Mouse (Mus musculus) liver, embryonic 12.5 days (tissue): Measurements from ENCODE around the gene Taar5. TPM values are rescaled to one million over a fixed set of nuclear protein-coding genes. Genes with fewer than 3 reads are reported as not detected.
A peak's percentile ranks its signal among the peaks of the same experiment; 100 is the strongest.

Source experiments
- ATAC-seq: fragments of 200-750 bp; cut with Nextera tagmentation; 2 replicates; pipeline ENCODE4 v1.8.0; 2017; ENCODE audit warnings: moderate number of reproducible peaks, mild to moderate bottlenecking, moderate library complexity
- H3K27ac ChIP-seq: fragments of 300-500 bp; sonication (generic); 2 replicates; pipeline ENCODE4 v1.5.1; 2016; ENCODE audit warnings: mild to moderate bottlenecking
- H3K27me3 ChIP-seq: fragments of 300-500 bp; sonication (generic); replicated peaks from 2 replicates; pipeline ENCODE4 v1.6.1; 2016; ENCODE audit warnings: mild to moderate bottlenecking, moderate library complexity
- H3K36me3 ChIP-seq: fragments of 300-500 bp; sonication (generic); 2 replicates; pipeline ENCODE4 v1.6.1; 2016; ENCODE audit warnings: mild to moderate bottlenecking, moderate library complexity
- H3K4me1 ChIP-seq: fragments of 300-500 bp; sonication (generic); 2 replicates; pipeline ENCODE4 v1.6.1; 2016
- H3K4me2 ChIP-seq: fragments of 300-500 bp; sonication (generic); 2 replicates; pipeline ENCODE4 v1.6.1; 2016; ENCODE audit warnings: mild to moderate bottlenecking, moderate library complexity
- H3K4me3 ChIP-seq: fragments of 300-500 bp; sonication (generic); 2 replicates; pipeline ENCODE4 v1.5.1; 2016; ENCODE audit warnings: mild to moderate bottlenecking, moderate library complexity
- H3K9ac ChIP-seq: fragments of 300-500 bp; sonication (generic); 2 replicates; pipeline ENCODE4 v1.6.1; 2016; ENCODE audit warnings: mild to moderate bottlenecking, moderate library complexity
- H3K9me3 ChIP-seq: fragments of 300-500 bp; sonication (generic); replicated peaks from 2 replicates; pipeline ENCODE4 v1.6.1; 2016; ENCODE audit warnings: mild to moderate bottlenecking, moderate library complexity
- WGBS: fragments of 180-500 bp; shearing (Covaris S2); methylation state at CpG from one replicate; pipeline ENCODE4 v1.1.7; 2016; ENCODE audit not compliant: insufficient replicate concordance; 5-methylcytosine and 5-hydroxymethylcytosine counted together
- polyA plus RNA-seq: library from polyadenylated mRNA; unstranded; fragments of >200 nt; fragmentation: Nextera tagmentation; extraction: Ambion mirVana; gene quantifications from 2 replicates; pipeline ENCODE4 v1.2.1, GENCODE M21; 2016

Gene Taar5
- not detected in 2 replicates for polyA plus RNA-seq

DNA sequence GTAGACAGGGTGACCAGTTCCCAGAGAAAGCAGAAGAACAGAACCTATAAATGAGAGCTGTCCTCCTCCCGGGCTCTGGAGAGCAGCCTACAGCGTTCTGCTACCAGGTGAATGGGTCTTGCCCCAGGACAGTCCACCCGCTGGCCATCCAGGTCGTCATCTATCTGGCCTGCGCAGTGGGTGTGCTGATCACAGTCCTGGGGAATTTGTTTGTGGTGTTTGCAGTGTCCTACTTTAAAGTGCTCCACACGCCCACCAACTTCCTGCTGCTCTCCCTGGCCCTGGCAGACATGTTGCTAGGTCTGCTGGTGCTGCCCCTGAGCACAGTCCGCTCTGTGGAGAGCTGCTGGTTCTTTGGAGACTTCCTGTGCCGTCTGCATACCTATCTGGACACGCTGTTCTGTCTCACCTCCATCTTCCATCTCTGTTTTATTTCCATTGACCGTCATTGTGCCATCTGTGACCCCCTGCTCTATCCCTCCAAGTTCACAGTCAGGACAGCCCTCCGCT, at the start of gene Taar5:
TSS of gene Taar5 (plus strand) at position 51 of the 510 bp plus-strand sequence.
- Histone ChIP-seq H3K27me3 (no peaks in the 10 kb centered on the region), H3K4me3 (no peak within 1 kb of the TSS), H3K9me3 (no peaks in the 10 kb centered on the region), H3K36me3 (no peaks in the 10 kb centered on the region), H3K27ac (no peak within 1 kb of the TSS), H3K9ac (no peak within 1 kb of the TSS), H3K4me2 (no peak within 1 kb of the TSS), H3K4me1 (no peaks in the 10 kb centered on the region)
- WGBS: 70% methylated on average over 11 of the region's 11 CpGs
- no peak for ATAC-seq

DNA sequence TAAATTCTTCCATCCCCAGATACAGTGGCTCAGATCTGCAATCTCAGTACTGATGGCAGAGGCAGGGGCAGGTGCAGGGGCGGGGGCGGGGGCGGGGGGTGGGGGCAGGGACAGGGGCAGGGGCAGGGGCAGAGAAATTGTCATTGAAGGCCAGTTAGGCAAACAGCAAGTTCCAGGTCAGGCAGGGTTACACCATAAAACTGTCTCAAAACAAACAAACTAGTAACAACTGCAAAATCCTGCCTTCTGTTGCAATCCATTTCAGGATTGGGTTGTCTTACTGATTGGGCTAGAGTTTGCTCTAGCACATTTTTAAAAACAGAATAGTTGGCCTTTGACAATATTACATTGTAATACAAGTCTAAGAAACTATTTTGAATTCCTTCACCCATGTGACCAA, 48.0 kb upstream of the Taar5 start:
- H3K4me3 ChIP-seq: no peak overlapping the region
- no peaks in the 10 kb centered on the region for H3K9me3 ChIP-seq
- H3K27me3 ChIP-seq: no peaks in the 10 kb centered on the region
- H3K4me1 ChIP-seq: no peaks in the 10 kb centered on the region
- H3K36me3 ChIP-seq: no peaks in the 10 kb centered on the region
- no peak overlapping the region for H3K27ac ChIP-seq
- WGBS: 64% methylated on average over 3 of the region's 3 CpGs
- ATAC-seq: 0 out of 2 replicates have a peak, but pooled peaks have one; percentile 47
- no peak overlapping the region for H3K4me2 ChIP-seq
- H3K9ac ChIP-seq: no peak overlapping the region

DNA sequence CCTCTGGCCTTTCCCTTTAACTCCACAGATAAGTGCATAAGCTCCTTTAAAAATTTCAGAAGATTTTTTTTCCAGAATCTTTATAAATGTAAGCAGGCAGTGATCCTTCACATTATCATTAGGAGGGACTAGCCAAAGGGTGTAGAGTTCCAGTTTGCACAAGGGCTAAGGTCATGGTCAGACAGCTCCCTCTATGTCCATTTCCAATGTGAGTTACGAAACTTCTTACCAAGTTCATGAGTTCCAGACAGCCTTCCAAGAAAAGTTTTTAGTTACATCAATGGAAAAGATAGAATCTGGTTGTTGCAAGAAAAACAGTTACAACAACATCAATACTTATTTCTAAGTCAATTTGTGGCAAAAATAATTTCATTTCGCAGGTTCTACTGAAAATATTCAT, 46.6 kb upstream of the Taar5 start:
- no peaks in the 10 kb centered on the region for H3K27me3 ChIP-seq
- H3K9ac ChIP-seq: no peak overlapping the region
- H3K4me2 ChIP-seq: no peak overlapping the region
- no peak overlapping the region for H3K27ac ChIP-seq
- H3K9me3 ChIP-seq: no peaks in the 10 kb centered on the region
- no peaks in the 10 kb centered on the region for H3K4me1 ChIP-seq
- WGBS: 42% methylated on average over 2 of the region's 2 CpGs
- no peaks in the 10 kb centered on the region for H3K36me3 ChIP-seq
- ATAC-seq: no peak
- no peak overlapping the region for H3K4me3 ChIP-seq

DNA sequence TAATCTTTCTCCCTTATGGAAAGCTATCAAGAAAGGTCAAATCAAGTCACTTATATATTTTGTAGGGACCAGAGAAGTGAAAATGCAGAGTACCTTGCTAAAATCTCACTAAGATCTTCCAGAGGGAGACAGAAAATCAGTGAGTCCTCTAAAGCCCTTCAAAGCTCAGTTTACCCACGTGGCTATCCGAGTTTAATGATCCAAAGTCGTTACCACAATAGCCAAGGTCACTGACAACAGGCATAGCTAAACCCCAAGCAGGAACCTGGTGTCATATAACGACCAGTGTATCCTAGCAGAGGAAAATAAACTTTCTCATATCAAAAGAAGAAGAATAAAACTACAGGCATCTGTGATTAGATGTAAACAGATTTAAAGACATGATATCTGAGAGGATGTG, 32.9 kb upstream of the Taar5 start:
- WGBS: 34% methylated on average over 4 of the region's 4 CpGs
- H3K27me3 ChIP-seq: no peaks in the 10 kb centered on the region
- H3K27ac ChIP-seq: no peak overlapping the region
- H3K4me1 ChIP-seq: no peaks in the 10 kb centered on the region
- no peak overlapping the region for H3K4me2 ChIP-seq
- H3K4me3 ChIP-seq: no peak overlapping the region
- no peaks in the 10 kb centered on the region for H3K36me3 ChIP-seq
- H3K9me3 ChIP-seq: no peaks in the 10 kb centered on the region
- no peak for ATAC-seq
- no peak overlapping the region for H3K9ac ChIP-seq

DNA sequence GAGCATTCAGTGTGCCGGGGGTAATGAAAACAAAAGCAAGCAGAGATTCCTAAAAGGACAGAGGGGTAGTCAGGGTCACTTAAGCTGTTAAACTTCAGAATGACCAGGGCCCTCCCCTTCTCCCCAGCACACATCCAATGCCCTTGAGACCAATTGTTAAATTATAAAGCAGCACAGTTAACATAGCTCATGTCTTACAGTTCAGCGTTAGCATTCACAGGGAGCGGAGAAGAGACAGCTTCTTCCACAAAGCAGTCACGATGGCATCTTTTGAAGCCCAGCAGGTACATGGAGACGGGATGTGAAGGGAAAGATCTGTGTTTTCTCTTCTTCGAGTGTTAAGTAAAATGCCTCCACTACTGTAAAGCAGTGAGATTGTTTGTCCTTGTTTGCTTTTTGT, 32.2 kb upstream of the Taar5 start, which contains the start of gene Taar2:
TSS of gene Taar2 (plus strand) at position 261 of the 400 bp plus-strand sequence.
- H3K27ac ChIP-seq: no peak within 1 kb of the TSS
- H3K4me3 ChIP-seq: no peak within 1 kb of the TSS
- H3K9me3 ChIP-seq: no peaks in the 10 kb centered on the region
- no peaks in the 10 kb centered on the region for H3K4me1 ChIP-seq
- no peaks in the 10 kb centered on the region for H3K36me3 ChIP-seq
- H3K4me2 ChIP-seq: no peak within 1 kb of the TSS
- no peaks in the 10 kb centered on the region for H3K27me3 ChIP-seq
- no peak for ATAC-seq
- no peak within 1 kb of the TSS for H3K9ac ChIP-seq
- 60% methylated on average over 6 of the region's 6 CpGs for WGBS

DNA sequence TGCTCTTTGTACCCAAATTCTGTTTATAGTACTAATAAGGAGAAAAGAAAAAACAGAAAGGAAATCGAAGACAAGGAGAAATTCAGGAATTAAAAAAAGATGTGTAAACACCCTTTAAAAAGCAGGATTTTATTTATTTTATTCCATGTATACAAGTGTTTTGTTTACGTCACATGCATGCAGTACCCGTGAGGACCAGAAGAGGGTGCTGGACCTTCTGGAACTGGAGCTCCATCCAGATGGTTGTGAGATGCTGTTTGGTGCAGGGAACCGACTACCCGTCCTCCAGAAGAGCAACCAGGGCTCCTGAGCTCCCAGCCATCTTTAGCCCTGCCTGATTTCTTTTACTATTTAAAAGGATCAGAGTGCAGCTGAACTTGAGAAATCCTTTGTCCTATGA, 28.0 kb upstream of the Taar5 start:
- no peaks in the 10 kb centered on the region for H3K27me3 ChIP-seq
- 51% methylated on average over 5 of the region's 5 CpGs for WGBS
- H3K4me1 ChIP-seq: no peaks in the 10 kb centered on the region
- ATAC-seq: no peak
- H3K36me3 ChIP-seq: no peaks in the 10 kb centered on the region
- H3K27ac ChIP-seq: no peak overlapping the region
- H3K9ac ChIP-seq: no peak overlapping the region
- H3K4me3 ChIP-seq: no peak overlapping the region
- H3K4me2 ChIP-seq: no peak overlapping the region
- H3K9me3 ChIP-seq: no peaks in the 10 kb centered on the region

DNA sequence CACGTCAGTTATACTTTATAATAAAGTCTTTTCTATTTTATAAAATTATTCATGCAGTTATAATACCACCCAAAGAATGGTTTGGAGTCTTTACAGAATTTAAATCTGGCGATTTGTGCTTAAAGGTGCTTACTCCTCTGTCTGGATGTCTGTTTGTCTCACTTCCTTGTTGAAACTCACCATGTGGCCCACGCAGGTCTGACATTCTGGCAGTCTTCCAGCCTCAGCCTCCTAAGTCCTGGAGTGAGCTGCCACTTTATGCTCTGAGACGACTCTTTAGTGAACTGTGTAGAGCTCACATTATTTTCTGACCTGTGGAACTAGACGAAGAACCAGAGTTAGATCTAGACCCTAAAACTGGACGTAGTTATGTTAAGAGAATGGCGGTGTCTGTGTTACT, 22.5 kb upstream of the Taar5 start:
- no peaks in the 10 kb centered on the region for H3K36me3 ChIP-seq

DNA sequence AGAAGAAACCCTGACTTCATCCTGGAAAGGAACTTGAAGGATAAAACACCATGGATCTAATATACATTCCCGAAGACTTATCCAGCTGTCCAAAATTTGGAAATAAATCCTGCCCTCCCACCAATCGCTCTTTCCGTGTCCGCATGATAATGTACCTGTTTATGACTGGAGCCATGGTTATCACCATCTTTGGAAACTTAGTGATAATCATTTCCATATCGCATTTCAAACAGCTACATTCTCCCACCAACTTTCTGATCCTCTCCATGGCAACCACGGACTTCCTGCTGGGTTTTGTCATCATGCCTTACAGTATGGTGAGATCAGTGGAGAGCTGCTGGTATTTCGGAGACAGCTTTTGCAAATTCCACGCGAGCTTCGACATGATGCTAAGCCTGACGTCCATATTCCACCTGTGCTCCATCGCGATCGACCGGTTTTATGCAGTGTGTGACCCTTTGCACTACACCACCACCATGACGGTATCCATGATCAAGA, 20.9 kb upstream of the Taar5 start, which contains the start of gene Taar3:
TSS of gene Taar3 (plus strand) at position 51 of the 498 bp plus-strand sequence.
- ATAC-seq: no peak
- no peaks in the 10 kb centered on the region for H3K9me3 ChIP-seq
- H3K4me3 ChIP-seq: no peak within 1 kb of the TSS
- H3K4me2 ChIP-seq: no peak within 1 kb of the TSS
- WGBS: 78% methylated on average over 16 of the region's 16 CpGs
- no peak within 1 kb of the TSS for H3K27ac ChIP-seq
- no peaks in the 10 kb centered on the region for H3K4me1 ChIP-seq
- H3K27me3 ChIP-seq: no peaks in the 10 kb centered on the region
- no peaks in the 10 kb centered on the region for H3K36me3 ChIP-seq
- H3K9ac ChIP-seq: no peak within 1 kb of the TSS

More for the DNA sequence above, 22.5 kb upstream of the Taar5 start:
- Histone ChIP-seq H3K9me3 (no peaks in the 10 kb centered on the region), H3K4me1 (no peaks in the 10 kb centered on the region), H3K9ac (no peak overlapping the region), H3K4me3 (no peak overlapping the region), H3K27me3 (no peaks in the 10 kb centered on the region), H3K4me2 (no peak overlapping the region), H3K27ac (no peak overlapping the region)
- 60% methylated on average over 7 of the region's 7 CpGs for WGBS
- ATAC-seq: no peak

DNA sequence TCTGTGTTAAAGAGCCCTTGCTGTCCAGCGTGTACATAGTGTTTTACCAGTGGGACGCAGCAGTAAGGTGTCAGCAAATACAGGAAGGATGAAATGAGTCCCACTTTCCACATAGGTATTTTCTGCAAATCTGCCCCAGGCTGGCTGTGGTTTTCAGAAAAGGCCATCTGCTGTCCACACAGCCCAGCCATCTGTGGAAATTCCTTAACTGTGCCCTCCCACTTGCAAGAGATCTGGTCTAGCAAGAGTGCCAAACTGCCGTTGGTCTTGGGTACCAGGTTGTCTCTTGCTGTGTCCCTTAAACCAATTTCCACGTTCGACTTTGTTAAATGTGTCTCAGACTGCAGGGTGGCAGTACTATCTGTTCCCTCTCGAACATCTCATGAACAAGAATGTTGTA, 18.8 kb upstream of the Taar5 start:
- no peaks in the 10 kb centered on the region for H3K27me3 ChIP-seq
- 64% methylated on average over 6 of the region's 6 CpGs for WGBS
- H3K9me3 ChIP-seq: no peaks in the 10 kb centered on the region
- ATAC-seq: no peak
- no peak overlapping the region for H3K4me2 ChIP-seq
- no peak overlapping the region for H3K4me3 ChIP-seq
- H3K36me3 ChIP-seq: no peaks in the 10 kb centered on the region
- H3K4me1 ChIP-seq: no peaks in the 10 kb centered on the region
- no peak overlapping the region for H3K27ac ChIP-seq
- H3K9ac ChIP-seq: no peak overlapping the region

DNA sequence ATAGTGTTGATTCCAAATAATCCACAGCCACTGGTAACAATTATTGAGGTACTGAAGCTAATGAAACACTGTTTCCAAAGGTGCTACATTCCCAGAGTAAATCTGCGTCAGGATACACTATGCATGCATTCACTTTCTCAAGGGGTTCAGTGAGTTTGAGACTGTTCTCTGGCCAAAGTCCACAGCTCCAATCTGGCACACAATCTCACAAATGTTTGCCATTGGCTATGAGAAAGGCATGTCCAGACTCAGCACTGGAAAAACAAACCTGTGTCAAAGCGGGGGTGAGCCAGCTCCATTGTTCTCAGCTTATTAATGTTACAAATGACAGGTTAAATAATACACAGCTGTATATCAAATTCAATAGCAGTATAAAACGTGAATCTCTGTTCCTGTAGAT, 11.4 kb upstream of the Taar5 start:
- no peak overlapping the region for H3K4me3 ChIP-seq
- no peaks in the 10 kb centered on the region for H3K4me1 ChIP-seq
- H3K9me3 ChIP-seq: no peaks in the 10 kb centered on the region
- no peak overlapping the region for H3K4me2 ChIP-seq
- no peak for ATAC-seq
- no peak overlapping the region for H3K9ac ChIP-seq
- H3K36me3 ChIP-seq: no peaks in the 10 kb centered on the region
- 50% methylated on average over 3 of the region's 3 CpGs for WGBS
- no peak overlapping the region for H3K27ac ChIP-seq
- H3K27me3 ChIP-seq: no peaks in the 10 kb centered on the region

DNA sequence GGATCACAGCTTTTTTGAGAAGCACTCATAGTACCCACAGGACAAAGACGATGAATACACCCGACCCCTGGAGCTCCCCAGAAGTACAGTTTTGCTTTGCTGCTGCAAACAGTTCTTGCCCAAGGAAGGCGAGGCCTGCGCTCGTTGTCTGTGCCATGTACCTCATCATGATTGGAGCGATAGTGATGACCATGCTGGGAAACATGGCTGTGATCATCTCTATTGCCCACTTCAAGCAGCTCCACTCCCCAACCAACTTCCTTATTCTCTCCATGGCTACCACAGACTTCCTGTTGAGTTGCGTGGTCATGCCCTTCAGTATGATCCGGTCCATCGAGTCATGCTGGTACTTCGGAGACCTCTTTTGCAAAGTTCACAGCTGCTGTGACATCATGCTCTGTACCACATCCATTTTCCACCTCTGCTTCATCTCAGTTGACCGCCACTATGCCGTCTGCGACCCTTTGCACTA, 10.0 kb upstream of the Taar5 start, which contains the start of gene Taar4:
TSS of gene Taar4 (plus strand) at position 51 of the 472 bp plus-strand sequence.
- no peaks in the 10 kb centered on the region for H3K36me3 ChIP-seq
- no peak for ATAC-seq

DNA sequence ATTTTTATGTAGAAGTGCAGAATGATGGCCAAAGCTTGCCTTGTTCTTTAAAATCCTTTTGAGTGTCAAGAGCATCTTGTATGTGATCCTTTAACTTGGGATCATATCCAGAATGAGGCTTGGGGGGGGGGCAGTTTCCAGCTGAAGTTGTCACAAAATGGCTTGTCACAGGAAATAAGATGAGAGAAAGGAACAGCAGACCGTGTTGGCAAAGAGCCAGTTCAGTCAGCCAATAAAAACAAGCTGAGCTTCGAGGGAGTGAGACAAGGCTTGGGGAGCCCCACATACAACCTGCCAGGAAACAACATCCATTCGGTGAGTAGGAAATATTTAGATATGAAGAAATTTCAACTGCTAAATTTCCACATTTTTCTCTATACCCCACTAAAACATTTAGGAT, 7.1 kb upstream of the Taar5 start:
- Histone ChIP-seq H3K4me1 (no peaks in the 10 kb centered on the region), H3K4me3 (no peak overlapping the region), H3K27me3 (no peaks in the 10 kb centered on the region), H3K36me3 (no peaks in the 10 kb centered on the region), H3K27ac (no peak overlapping the region), H3K4me2 (no peak overlapping the region), H3K9me3 (no peaks in the 10 kb centered on the region), H3K9ac (no peak overlapping the region)
- no peak for ATAC-seq
- 58% methylated on average over 3 of the region's 3 CpGs for WGBS

More for the DNA sequence above, 10.0 kb upstream of the Taar5 start, which contains the start of gene Taar4:
- Histone ChIP-seq H3K9me3 (no peaks in the 10 kb centered on the region), H3K9ac (no peak within 1 kb of the TSS), H3K4me1 (no peaks in the 10 kb centered on the region), H3K27ac (no peak within 1 kb of the TSS), H3K4me2 (no peak within 1 kb of the TSS), H3K4me3 (no peak within 1 kb of the TSS), H3K27me3 (no peaks in the 10 kb centered on the region)
- 68% methylated on average over 13 of the region's 13 CpGs for WGBS
